Mouse (Mus musculus): ENCODE measurements at regions not wholly inside any gene's neighbourhood (a gene's known extent, or its start where the extent isn't known, plus 50 kb on each side); places are given as distances from the start of the nearest gene placed in this dataset.

DNA sequence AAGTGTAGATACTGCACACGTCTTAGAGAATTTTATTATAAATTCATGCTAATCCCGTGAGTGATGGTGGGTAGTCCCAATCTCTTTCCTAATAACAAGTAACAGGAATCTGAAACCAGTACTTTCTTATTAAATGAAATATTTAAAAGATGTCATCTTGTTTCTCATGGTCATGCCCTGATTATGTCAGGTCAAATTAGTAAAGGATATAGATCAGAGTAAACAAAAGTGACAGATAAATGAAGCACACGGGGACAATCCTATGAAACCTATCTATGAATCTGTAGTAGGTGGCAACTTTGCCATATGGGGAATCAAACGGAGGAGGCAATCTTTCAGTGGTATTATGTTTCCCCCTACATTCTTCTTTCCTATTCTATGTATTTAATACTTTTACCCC lies 794.0 kb upstream of the Kirrel3 start:
- no peak for TF ChIP-seq CTCF (IDR thresholded peaks at IDR 0.05)
- TF ChIP-seq POLR2A (IDR thresholded peaks at IDR 0.05; ENCODE audit: insufficient read depth, low read depth, low read length) = no peak
- TF ChIP-seq EP300 (IDR thresholded peaks at IDR 0.05; ENCODE audit: insufficient read depth, low read depth, low read length) = no peak

Data from heart, adult 2 months (tissue).